Mouse (Mus musculus) forebrain, embryonic 13.5 days (tissue): ENCODE measurements around the gene Gm15013. TPM values are rescaled to one million over a fixed set of nuclear protein-coding genes. Genes with fewer than 3 reads are reported as not detected.
"Not testable (repeated sequence)": the region's sequence is repeated elsewhere in the genome, so short reads cannot be mapped to it uniquely, and the experiment has no call there.

Experiments
- ATAC-seq: fragments of 200-750 bp; cut with Nextera tagmentation; 2 replicates; pipeline ENCODE4 v1.8.0; 2017
- H3K27ac ChIP-seq: fragments of 300-500 bp; sonication (generic); 2 replicates; pipeline ENCODE4 v1.5.1; 2015; ENCODE audit warnings: inconsistent platforms, mild to moderate bottlenecking, moderate library complexity
- H3K27me3 ChIP-seq: fragments of 300-500 bp; sonication (generic); 2 replicates; pipeline ENCODE4 v1.6.1; 2015; ENCODE audit warnings: mild to moderate bottlenecking, inconsistent platforms
- H3K36me3 ChIP-seq: fragments of 300-500 bp; sonication (generic); 2 replicates; pipeline ENCODE4 v1.6.1; 2015; ENCODE audit warnings: mild to moderate bottlenecking, inconsistent platforms; ENCODE audit not compliant: poor library complexity, severe bottlenecking
- H3K4me1 ChIP-seq: fragments of 300-500 bp; sonication (generic); 2 replicates; pipeline ENCODE4 v1.6.1; 2015; ENCODE audit warnings: inconsistent platforms
- H3K4me2 ChIP-seq: fragments of 300-500 bp; sonication (generic); 2 replicates; pipeline ENCODE4 v1.6.1; 2015; ENCODE audit warnings: inconsistent platforms, mild to moderate bottlenecking, moderate library complexity
- H3K4me3 ChIP-seq: fragments of 300-500 bp; sonication (generic); 2 replicates; pipeline ENCODE4 v1.5.1; 2015; ENCODE audit warnings: mild to moderate bottlenecking, inconsistent platforms
- H3K9ac ChIP-seq: fragments of 300-500 bp; sonication (generic); 2 replicates; pipeline ENCODE4 v1.6.1; 2015; ENCODE audit warnings: mild to moderate bottlenecking, inconsistent platforms
- H3K9me3 ChIP-seq: fragments of 300-500 bp; sonication (generic); replicated peaks from 2 replicates; pipeline ENCODE4 v1.6.1; 2016; ENCODE audit warnings: inconsistent platforms
- WGBS: fragments of 180-500 bp; shearing (Covaris S2); methylation state at CpG from one replicate; pipeline ENCODE4 v1.1.7; 2015; 5-methylcytosine and 5-hydroxymethylcytosine counted together
- polyA plus RNA-seq: library from polyadenylated mRNA; unstranded; fragments of >200 nt; fragmentation: Nextera tagmentation; extraction: Ambion mirVana; gene quantifications from 2 replicates; pipeline ENCODE4 v1.2.1, GENCODE M21; 2015

Gene Gm15013
- polyA plus RNA-seq, result not detected in 2 replicates

DNA sequence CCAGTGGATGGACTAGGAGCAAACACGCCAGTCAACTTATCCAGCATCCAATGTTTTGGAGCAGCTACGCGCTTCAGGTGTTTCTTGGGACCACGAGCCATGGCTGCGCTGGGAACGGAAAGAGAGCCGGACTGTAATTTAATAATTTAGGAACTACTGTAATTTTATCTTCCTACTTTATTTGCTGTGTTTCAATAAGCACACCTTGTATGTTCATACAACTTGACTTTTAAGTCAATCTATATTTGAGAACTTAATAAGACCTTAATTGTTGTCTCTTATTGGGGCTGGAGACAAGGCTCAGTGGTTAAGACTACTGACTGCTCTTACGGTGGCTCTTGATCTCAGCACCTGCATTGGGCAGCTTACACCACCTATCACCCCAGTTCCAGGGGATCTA lies at the start of gene Gm15013:
Gm15013 (minus strand) TSS at position 101 of the 400 bp plus-strand sequence.
- Histone ChIP-seq H3K36me3 (no peaks in the 10 kb centered on the region), H3K4me3 (no peak within 1 kb of the TSS), H3K9ac (no peak within 1 kb of the TSS), H3K4me2 (no peak within 1 kb of the TSS), H3K27ac (no peak within 1 kb of the TSS), H3K9me3 (no peaks in the 10 kb centered on the region), H3K4me1 (no peaks in the 10 kb centered on the region), H3K27me3 (no peaks in the 10 kb centered on the region)
- ATAC-seq, result no peak
- 95% methylated on average over 8 of the region's 8 CpGs for WGBS

DNA sequence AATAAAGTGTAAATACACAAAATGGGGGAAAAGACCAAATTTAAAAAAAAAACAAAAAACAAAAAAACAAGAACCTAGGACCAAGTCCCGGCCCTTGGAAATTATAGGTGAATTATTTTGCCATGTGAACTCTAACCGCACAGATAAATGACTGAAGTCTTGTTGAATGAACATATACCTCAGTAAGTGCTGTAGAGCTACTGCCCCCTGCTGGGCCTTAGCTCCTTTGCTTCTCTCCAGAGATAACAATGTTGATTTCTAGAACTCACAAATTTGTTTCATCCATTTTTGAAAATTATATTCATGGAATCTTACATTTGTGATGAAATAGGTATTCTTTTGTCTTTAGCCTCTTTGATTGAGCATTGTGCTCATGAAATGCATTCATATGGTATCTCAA lies 48.3 kb upstream of the Gm15013 start:
- Histone ChIP-seq H3K4me3 (no peak overlapping the region), H3K27ac (no peak overlapping the region), H3K36me3 (no peaks in the 10 kb centered on the region), H3K4me1 (no peaks in the 10 kb centered on the region), H3K9me3 (no peaks in the 10 kb centered on the region), H3K4me2 (no peak overlapping the region), H3K9ac (no peak overlapping the region), H3K27me3 (no peaks in the 10 kb centered on the region)
- WGBS, result 88% methylated on average over 2 of the region's 2 CpGs
- no peak for ATAC-seq

DNA sequence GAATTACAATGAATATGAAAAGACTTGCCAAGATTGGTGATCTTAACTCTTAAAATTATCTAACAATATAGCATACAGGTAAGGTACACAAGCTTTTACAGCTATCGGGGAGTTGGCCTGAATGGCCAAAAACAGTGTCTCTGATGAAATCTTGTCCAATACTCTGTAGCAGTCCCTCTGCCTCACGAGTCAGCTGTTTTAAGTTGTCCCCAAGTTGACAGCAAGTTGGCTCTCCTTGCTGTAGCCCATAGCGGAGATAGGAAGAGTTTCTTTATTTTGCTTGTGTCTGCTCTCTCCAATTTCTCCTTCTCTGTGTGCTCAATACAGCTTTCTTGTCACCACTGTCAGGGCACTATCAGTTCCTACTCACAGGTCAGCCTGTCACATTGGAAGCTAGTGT lies 44.4 kb upstream of the Gm15013 start:
- not testable (repeated sequence) for ATAC-seq, H3K9ac ChIP-seq
- 85% methylated on average over 3 of the region's 3 CpGs for WGBS

DNA sequence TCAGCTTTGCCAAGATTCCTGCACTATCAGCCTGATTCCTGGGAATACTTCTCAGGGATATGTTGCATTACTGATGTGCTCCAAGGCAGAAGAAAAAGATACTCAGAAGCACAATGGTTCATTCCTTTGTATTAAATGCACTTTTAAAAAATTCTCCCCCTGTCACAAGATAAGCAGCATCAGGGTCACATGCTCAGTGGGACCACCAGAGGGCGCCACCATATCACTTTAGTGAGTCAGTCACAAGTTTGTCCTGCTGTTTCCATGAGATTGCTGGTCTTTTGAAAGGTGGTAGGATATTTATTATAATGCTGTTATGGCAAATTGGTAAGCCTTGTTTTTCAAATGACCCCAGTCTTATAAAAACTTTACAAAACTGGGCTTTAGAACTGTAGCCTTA lies 37.6 kb upstream of the Gm15013 start:
- H3K9ac ChIP-seq, result no peak overlapping the region
- no peaks in the 10 kb centered on the region for H3K9me3 ChIP-seq
- H3K36me3 ChIP-seq, result no peaks in the 10 kb centered on the region
- H3K27me3 ChIP-seq, result no peaks in the 10 kb centered on the region
- H3K4me3 ChIP-seq, result no peak overlapping the region
- no peak overlapping the region for H3K4me2 ChIP-seq
- WGBS, result 0% methylated on average over 1 of the region's 1 CpGs
- ATAC-seq, result no peak
- no peak overlapping the region for H3K27ac ChIP-seq
- H3K4me1 ChIP-seq, result no peaks in the 10 kb centered on the region

More for the DNA sequence above, 44.4 kb upstream of the Gm15013 start:
- not testable (repeated sequence) for H3K9me3 ChIP-seq, H3K4me1 ChIP-seq, H3K27ac ChIP-seq, H3K36me3 ChIP-seq, H3K4me2 ChIP-seq, H3K4me3 ChIP-seq, H3K27me3 ChIP-seq

DNA sequence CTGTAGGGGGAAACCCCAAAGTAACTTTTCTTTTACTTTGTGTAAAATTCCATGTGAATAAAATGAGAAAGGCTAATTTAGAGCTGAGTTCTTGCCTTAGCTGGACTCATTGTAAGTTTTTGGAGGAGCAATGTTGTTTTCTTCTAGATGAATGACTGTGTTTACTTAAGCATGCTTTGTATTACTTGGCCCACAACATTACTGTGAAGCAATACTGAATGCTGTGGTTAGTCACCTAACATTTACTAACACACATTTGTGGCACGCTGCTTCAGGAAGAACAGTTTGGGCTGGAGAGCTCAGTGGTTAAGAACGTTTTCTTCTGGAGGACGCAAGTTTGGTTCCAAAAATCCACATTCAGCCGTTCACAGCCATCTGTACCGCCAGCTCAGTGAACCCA lies 22.8 kb upstream of the Gm15013 start:
- H3K27me3 ChIP-seq, result no peaks in the 10 kb centered on the region
- H3K4me1 ChIP-seq, result no peaks in the 10 kb centered on the region
- no peak overlapping the region for H3K4me3 ChIP-seq
- no peak overlapping the region for H3K4me2 ChIP-seq
- no peak overlapping the region for H3K27ac ChIP-seq
- 79% methylated on average over 5 of the region's 5 CpGs for WGBS
- H3K9me3 ChIP-seq, result no peaks in the 10 kb centered on the region
- ATAC-seq, result no peak
- H3K36me3 ChIP-seq, result no peaks in the 10 kb centered on the region
- no peak overlapping the region for H3K9ac ChIP-seq

DNA sequence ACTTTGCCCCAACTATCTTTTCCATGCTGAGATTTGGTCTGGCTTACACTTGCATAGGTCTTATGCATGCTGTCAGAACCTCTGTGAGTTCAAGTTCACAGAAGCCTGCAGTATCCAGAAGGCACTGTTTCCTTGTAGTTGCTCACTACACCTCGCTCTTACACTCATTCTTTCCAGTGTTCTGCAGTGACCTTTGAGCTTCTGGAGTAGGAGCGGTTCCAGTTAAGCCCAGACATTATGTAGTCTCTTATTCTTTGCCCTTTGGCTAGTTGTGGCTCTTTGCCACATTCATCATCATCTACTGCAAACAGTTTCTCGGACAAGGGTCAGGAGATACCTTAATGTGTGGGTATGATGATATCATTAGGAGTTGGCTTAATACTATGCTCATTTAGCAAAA lies 16.3 kb upstream of the Gm15013 start:
- no peaks in the 10 kb centered on the region for H3K9me3 ChIP-seq
- H3K4me1 ChIP-seq, result no peaks in the 10 kb centered on the region
- no peak overlapping the region for H3K4me2 ChIP-seq
- no peaks in the 10 kb centered on the region for H3K27me3 ChIP-seq
- no peak for ATAC-seq
- WGBS, result 85% methylated on average over 3 of the region's 3 CpGs
- no peak overlapping the region for H3K27ac ChIP-seq
- no peak overlapping the region for H3K9ac ChIP-seq
- no peaks in the 10 kb centered on the region for H3K36me3 ChIP-seq
- H3K4me3 ChIP-seq, result no peak overlapping the region

DNA sequence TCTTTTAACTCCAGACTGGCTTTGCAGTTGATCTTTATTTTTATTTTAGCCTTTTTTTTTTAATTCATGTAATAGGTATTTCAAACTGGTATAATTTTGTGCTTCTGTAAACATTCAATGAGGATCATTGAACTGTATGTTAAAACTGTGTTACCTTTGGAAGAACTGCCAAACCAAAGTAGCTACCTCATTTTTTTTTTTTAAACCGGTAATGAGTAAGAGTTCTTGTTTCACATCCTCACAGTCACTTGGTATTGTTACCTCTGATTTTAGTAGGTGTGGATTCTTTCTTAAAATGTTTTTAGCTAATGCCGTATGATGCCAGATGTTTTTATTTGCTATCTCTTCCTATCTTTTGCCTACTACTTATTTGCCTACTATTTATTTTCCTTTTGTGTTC lies 8.1 kb upstream of the Gm15013 start:
- WGBS, result 92% methylated on average over 2 of the region's 2 CpGs
- H3K4me1 ChIP-seq, result no peaks in the 10 kb centered on the region
- no peaks in the 10 kb centered on the region for H3K9me3 ChIP-seq
- H3K4me2 ChIP-seq, result no peak overlapping the region
- no peak overlapping the region for H3K4me3 ChIP-seq
- ATAC-seq, result no peak
- H3K27me3 ChIP-seq, result no peaks in the 10 kb centered on the region
- no peak overlapping the region for H3K9ac ChIP-seq
- no peaks in the 10 kb centered on the region for H3K36me3 ChIP-seq
- H3K27ac ChIP-seq, result no peak overlapping the region

DNA sequence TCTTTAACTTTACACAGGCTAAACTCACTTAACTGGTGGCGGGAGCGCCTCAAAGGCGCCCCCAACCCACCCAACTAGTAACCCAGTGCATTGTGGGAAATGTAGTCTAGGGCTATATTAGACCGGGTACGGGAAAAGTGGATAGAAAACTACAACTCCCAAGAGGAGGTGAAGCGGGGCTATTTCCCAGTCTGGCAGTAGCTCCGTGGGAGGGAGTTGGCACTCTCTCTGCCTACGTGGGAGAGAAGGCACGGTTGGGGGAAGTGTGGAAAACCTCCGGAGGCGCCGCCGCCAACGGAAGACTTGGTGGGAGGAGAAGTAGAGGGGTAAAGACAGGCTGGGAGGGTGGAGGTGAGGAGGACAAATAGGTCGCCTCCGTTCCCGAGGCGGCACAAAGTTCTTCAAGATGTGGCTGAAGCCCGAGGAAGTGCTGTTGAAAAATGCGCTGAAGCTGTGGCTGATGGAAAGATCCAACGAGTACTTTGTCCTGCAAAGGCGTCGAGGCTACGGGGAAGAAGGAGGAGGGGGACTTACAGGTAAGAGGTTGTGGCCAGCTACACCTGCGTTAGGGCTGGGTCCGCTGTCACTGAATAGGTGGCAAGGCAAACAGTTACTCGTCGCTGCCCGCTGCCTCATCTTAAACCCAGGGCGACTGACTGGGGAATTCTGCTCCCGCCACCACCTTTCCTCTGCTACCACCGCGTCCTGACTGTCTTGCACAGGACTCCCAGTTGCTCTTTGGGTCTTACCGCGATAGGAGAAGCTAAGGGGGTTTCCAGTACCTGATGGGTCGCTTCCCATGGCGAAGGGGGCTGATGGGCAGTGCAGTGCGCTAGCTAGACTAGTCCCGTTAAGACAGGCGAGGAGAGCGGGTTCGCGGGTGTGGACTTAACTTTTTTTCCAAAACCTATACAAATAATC lies 29.2 kb downstream of the Gm15013 start, which contains the start of gene Tbc1d8b:
Tbc1d8b (plus strand) TSS at position 222 of the 921 bp plus-strand sequence.
- Histone ChIP-seq H3K9me3 (no peaks in the 10 kb centered on the region), H3K4me1 (no peaks in the 10 kb centered on the region), H3K4me2 (peak within 1 kb of the TSS; percentile 65), H3K9ac (peak within 1 kb of the TSS; percentile 53), H3K27me3 (no peaks in the 10 kb centered on the region), H3K27ac (no peak within 1 kb of the TSS), H3K4me3 (peak within 1 kb of the TSS; percentile 48), H3K36me3 (no peaks in the 10 kb centered on the region)
- 16% methylated on average over 41 of the region's 43 CpGs for WGBS
- peak; percentile 99 for ATAC-seq

DNA sequence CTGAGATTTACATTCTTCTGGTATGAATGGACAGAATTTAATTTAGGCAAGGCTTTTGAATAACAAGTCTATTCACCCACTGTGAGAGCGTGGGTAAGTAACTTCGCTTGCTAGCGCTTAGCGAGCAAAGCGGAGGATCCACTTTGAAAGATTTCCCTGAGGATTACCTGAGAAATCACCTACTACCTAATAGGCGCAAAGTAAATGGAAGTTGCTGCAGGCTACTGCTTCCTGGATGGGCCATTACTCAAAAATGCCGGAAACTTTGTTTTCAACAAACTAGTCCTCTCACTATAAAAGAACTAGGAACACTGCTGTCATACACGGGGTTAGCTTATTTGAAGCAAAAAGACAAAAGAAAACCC lies 29.9 kb downstream of the Gm15013 start:
- H3K36me3 ChIP-seq, result no peaks in the 10 kb centered on the region
- no peak overlapping the region for H3K27ac ChIP-seq
- no peak overlapping the region for H3K9ac ChIP-seq
- ATAC-seq, result no peak
- no peaks in the 10 kb centered on the region for H3K9me3 ChIP-seq
- H3K4me2 ChIP-seq, result peak overlapping the region; percentile 65
- H3K27me3 ChIP-seq, result no peaks in the 10 kb centered on the region
- H3K4me1 ChIP-seq, result no peaks in the 10 kb centered on the region
- H3K4me3 ChIP-seq, result peak overlapping the region; percentile 48
- WGBS, result 24% methylated on average over 8 of the region's 8 CpGs

DNA sequence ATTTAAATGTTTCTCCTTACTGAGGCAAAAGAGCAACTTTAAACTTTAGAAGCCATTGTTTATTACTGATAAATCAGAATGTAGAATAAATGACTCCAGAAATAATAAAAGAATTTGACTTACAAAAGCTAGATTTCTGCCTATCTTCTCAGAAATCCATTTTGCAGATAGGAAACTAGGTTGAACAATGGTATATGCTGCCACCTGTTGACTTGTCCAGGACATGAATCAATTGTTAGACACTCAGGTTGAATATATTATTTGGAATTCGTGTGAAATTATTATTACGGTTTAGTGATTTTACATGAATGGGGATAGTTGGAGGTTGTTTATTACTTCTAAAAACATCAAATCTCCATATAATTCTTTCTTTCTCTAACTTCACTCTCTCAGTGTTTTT lies 48.5 kb downstream of the Gm15013 start:
- Histone ChIP-seq H3K4me2 (no peak overlapping the region), H3K27me3 (no peaks in the 10 kb centered on the region), H3K4me3 (no peak overlapping the region), H3K9me3 (no peaks in the 10 kb centered on the region), H3K36me3 (no peaks in the 10 kb centered on the region), H3K27ac (no peak overlapping the region), H3K4me1 (no peaks in the 10 kb centered on the region), H3K9ac (no peak overlapping the region)
- whole genome bisulfite sequencing, result 74% methylated on average over 2 of the region's 2 CpGs
- no peak for ATAC-seq
